Mouse (Mus musculus): ENCODE measurements around the gene Syne1.

DNA sequence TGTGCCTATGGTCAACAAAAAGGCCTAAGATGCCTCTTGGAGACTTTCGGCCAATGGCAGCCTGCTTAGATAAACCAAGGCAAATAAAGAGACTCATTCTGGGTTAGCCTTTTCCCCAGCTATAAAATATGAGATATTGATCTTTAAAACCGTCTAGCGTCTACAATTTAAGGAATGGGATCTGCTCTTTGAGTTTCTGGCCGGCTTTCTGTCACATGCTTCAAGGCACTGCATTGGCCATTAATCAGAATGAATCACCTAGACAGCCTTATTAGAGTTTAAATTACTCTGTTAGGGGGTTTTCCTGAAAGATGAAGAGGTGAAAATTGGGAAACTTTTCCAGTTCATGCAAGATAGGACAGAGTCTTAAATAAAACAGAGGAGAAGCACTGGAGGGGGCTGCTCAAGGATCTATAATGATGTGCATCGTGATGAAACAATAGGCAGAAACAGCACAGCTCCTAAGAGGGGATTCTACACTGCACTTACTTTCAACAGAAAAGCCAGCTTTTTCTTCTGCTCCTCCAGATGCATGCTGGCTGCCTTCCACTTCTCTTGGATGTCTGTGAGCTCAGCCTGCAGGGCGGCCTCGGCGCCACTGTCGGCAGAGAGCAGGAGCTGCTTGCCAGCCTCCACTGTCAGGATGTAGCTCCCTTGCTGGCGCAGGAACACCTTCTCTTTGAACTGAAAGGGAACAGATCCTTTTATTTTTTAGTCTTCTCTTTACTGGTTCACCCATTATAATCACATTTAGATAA lies 454.1 kb downstream of the Syne1 start:
- TF ChIP-seq CTCF (IDR thresholded peaks at IDR 0.05; ENCODE audit: insufficient read depth, low read depth, low read length): no peak
- TF ChIP-seq POLR2A (IDR thresholded peaks at IDR 0.05; ENCODE audit: insufficient read depth, low read depth, low read length): no peak
